Mouse (Mus musculus) testis, adult 2 months (tissue): ENCODE results near the gene Fam83c. TPM values are rescaled to one million over a fixed set of nuclear protein-coding genes. Genes with fewer than 3 reads are reported as not detected.

ENCODE experiments used
- H3K27ac ChIP-seq: fragments of 200-500 bp; 2 replicates; pipeline ENCODE4 v1.5.1; 2012; ENCODE audit warnings: low read depth, low read length; ENCODE audit not compliant: control insufficient read depth, insufficient read depth
- H3K27me3 ChIP-seq: fragments of 200-500 bp; 2 replicates; pipeline ENCODE4 v1.6.1; 2012; ENCODE audit warnings: mild to moderate bottlenecking, low read length, moderate library complexity; ENCODE audit not compliant: control insufficient read depth, insufficient read depth
- H3K36me3 ChIP-seq: fragments of 200-500 bp; 2 replicates; pipeline ENCODE4 v1.6.1; 2012; ENCODE audit warnings: mild to moderate bottlenecking, low read length; ENCODE audit not compliant: control insufficient read depth, insufficient read depth
- H3K4me1 ChIP-seq: fragments of 200-500 bp; 2 replicates; pipeline ENCODE4 v1.6.1; 2012; ENCODE audit warnings: low read length; ENCODE audit not compliant: control insufficient read depth, insufficient read depth
- H3K4me3 ChIP-seq: fragments of 200-500 bp; 2 replicates; pipeline ENCODE4 v1.5.1; 2012; ENCODE audit warnings: low read depth, mild to moderate bottlenecking, low read length, moderate library complexity, mixed read lengths; ENCODE audit not compliant: control insufficient read depth
- CTCF ChIP-seq: fragments of 200-500 bp; IDR thresholded peaks from 2 replicates; pipeline ENCODE4 v1.5.1; 2012; ENCODE audit warnings: low read depth, mild to moderate bottlenecking, inconsistent platforms, low read length, moderate library complexity; ENCODE audit not compliant: control insufficient read depth, insufficient read depth, insufficient replicate concordance
- POLR2A ChIP-seq: fragments of 200-500 bp; IDR thresholded peaks from 2 replicates; pipeline ENCODE4 v1.6.1; 2012; ENCODE audit warnings: low read depth, mild to moderate bottlenecking, inconsistent platforms, low read length, moderate library complexity; ENCODE audit not compliant: control insufficient read depth
- polyA plus RNA-seq: library from polyadenylated mRNA; depleted of rRNA; stranded (reverse); fragments of >200 nt; gene quantifications from 2 replicates; pipeline ENCODE4 v1.2.3, GENCODE M21; 2012

Fam83c gene
- polyA plus RNA-seq, 1 experiment = not detected

- Histone ChIP-seq H3K36me3 (no peaks in the 10 kb centered on the region; the same call in none of the 2 replicates), H3K27me3 (no peaks in the 10 kb centered on the region), H3K4me1 (peaks cover 8% of the 10 kb centered on the region), H3K4me3 (peak overlapping the region; percentile 58), H3K27ac (peak overlapping the region; percentile 14; the same call in 1 of the 2 replicates)
- TF ChIP-seq POLR2A = no peak
- TF ChIP-seq CTCF = no peak
Observed at GRCm38 (mm10) chr2:155817301-155818245, 17.1 kb downstream of the Fam83c start.

GRCm38 (mm10) chr2:155816179-155816578 lies 18.5 kb downstream of the Fam83c start:
- TF ChIP-seq CTCF = no peak
- TF ChIP-seq POLR2A = no peak
- Histone ChIP-seq H3K27me3 (no peaks in the 10 kb centered on the region), H3K4me3 (no peak overlapping the region), H3K4me1 (peaks cover 8% of the 10 kb centered on the region), H3K27ac (no peak overlapping the region), H3K36me3 (no peaks in the 10 kb centered on the region)

- no peaks in the 10 kb centered on the region for H3K36me3 ChIP-seq
- H3K4me1 ChIP-seq = peaks cover 8% of the 10 kb centered on the region
- TF ChIP-seq POLR2A (no peak), CTCF (no peak)
- no peak overlapping the region for H3K4me3 ChIP-seq
- no peak overlapping the region for H3K27ac ChIP-seq
- H3K27me3 ChIP-seq = no peaks in the 10 kb centered on the region
Observed at GRCm38 (mm10) chr2:155814829-155815228, 19.8 kb downstream of the Fam83c start.

GRCm38 (mm10) chr2:155812637-155813036 lies 22.0 kb downstream of the Fam83c start:
- TF ChIP-seq POLR2A (no peak), CTCF (no peak)
- no peaks in the 10 kb centered on the region for H3K36me3 ChIP-seq
- no peaks in the 10 kb centered on the region for H3K27me3 ChIP-seq
- H3K4me1 ChIP-seq = peaks cover under 1% of the 10 kb centered on the region
- no peak overlapping the region for H3K27ac ChIP-seq
- no peak overlapping the region for H3K4me3 ChIP-seq

GRCm38 (mm10) chr2:155811821-155812396 lies 22.7 kb downstream of the Fam83c start:
- Histone ChIP-seq H3K36me3 (no peaks in the 10 kb centered on the region), H3K4me1 (no peaks in the 10 kb centered on the region; the same call in 1 of the 2 replicates), H3K27ac (no peak overlapping the region), H3K27me3 (no peaks in the 10 kb centered on the region), H3K4me3 (no peak overlapping the region)
- TF ChIP-seq POLR2A (no peak), CTCF (peak; percentile 88)

DNA sequence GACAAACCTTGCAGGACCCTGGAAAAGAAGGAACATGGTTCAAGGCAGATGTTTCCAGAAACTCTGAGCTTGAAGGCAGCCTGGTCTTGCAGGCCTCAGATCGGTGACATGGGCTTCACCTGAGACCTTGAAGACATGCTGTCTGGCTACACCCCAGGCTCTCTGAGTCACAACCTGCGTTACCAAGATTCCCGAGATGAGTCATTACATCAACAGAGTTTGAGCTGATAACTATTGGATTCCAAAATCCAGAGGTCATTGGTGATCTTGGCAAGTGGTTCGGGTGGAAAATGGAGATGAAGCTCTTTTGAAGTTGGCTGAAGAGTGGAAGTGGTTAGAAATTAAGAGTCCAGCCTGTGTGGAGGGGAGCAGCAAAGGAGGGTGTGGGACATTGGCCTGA lies 25.0 kb downstream of the Fam83c start:
- Histone ChIP-seq H3K4me3 (no peak overlapping the region), H3K4me1 (no peaks in the 10 kb centered on the region; the same call in 1 of the 2 replicates), H3K27ac (no peak overlapping the region), H3K36me3 (no peaks in the 10 kb centered on the region), H3K27me3 (no peaks in the 10 kb centered on the region)
- TF ChIP-seq POLR2A (no peak), CTCF (no peak)

DNA sequence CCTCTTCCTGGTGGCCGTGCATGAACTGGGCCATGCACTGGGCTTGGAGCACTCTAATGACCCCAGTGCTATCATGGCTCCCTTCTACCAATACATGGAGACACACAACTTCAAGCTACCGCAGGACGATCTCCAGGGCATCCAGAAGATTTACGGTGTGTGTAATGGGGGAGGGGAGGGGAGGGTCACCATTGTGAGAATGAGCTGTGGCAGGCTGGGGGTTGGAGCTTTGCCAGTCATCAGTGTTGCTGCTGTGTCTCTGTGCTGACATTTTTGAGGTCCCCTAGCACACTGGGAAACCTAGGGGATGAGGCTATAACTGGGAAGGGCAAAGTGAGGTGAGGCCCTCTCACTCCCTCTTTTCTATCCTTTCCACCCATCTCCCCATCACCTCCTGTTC lies 27.2 kb downstream of the Fam83c start:
- no peaks in the 10 kb centered on the region; the same call in 1 of the 2 replicates for H3K4me1 ChIP-seq
- no peak for TF ChIP-seq CTCF
- no peak for TF ChIP-seq POLR2A
- H3K4me3 ChIP-seq = no peak overlapping the region
- no peaks in the 10 kb centered on the region for H3K36me3 ChIP-seq
- no peaks in the 10 kb centered on the region for H3K27me3 ChIP-seq
- no peak overlapping the region for H3K27ac ChIP-seq
